Mouse (Mus musculus) retina, postnatal 7 days (tissue): ENCODE results near the gene Rgl3.

Experiments used
- DNase-seq: peaks from one replicate; pipeline ENCODE4 v3.0.0-alpha.2; 2012; ENCODE audit warnings: low read depth, low spot score

The Rgl3 gene

GRCm38 (mm10) chr9:21989230-21990110 is at the start of gene Rgl3:
Rgl3 (minus strand) TSS chr9:21989446.
- no peak for DNase-seq

- DNase-seq, result no peak
Observed at GRCm38 (mm10) chr9:22037826-22038225, 48.6 kb upstream of the Rgl3 start.

GRCm38 (mm10) chr9:22035300-22036044 is 46.2 kb upstream of the Rgl3 start:
- no peak for DNase-seq

- DNase-seq, result no peak
Observed at GRCm38 (mm10) chr9:22030386-22030785, 41.1 kb upstream of the Rgl3 start.

GRCm38 (mm10) chr9:22028467-22028866 is 39.2 kb upstream of the Rgl3 start:
- no peak for DNase-seq

- no peak for DNase-seq
Observed at GRCm38 (mm10) chr9:22024592-22024991, 35.3 kb upstream of the Rgl3 start.

GRCm38 (mm10) chr9:22017208-22017825 is 28.1 kb upstream of the Rgl3 start:
- no peak for DNase-seq

- DNase-seq, result no peak
Observed at GRCm38 (mm10) chr9:22016245-22016644, 27.0 kb upstream of the Rgl3 start.

- DNase-seq, result no peak
Observed at GRCm38 (mm10) chr9:22012731-22013130, 23.5 kb upstream of the Rgl3 start.

- no peak for DNase-seq
Observed at GRCm38 (mm10) chr9:22011055-22011454, 21.8 kb upstream of the Rgl3 start.

- DNase-seq, result no peak
Observed at GRCm38 (mm10) chr9:22004546-22004945, 15.3 kb upstream of the Rgl3 start.

- DNase-seq, result no peak
Observed at GRCm38 (mm10) chr9:22003163-22003554, 13.9 kb upstream of the Rgl3 start.

- peak; percentile 99 for DNase-seq
Observed at GRCm38 (mm10) chr9:22002194-22003162, 13.2 kb upstream of the Rgl3 start, which contains the start of the genes Ccdc151 and Prkcsh. Ccdc151 (minus strand) TSS chr9:22002634. Prkcsh (plus strand) TSS chr9:22002806.

GRCm38 (mm10) chr9:22001633-22002032 is 12.4 kb upstream of the Rgl3 start:
- DNase-seq, result no peak

- no peak for DNase-seq
Observed at GRCm38 (mm10) chr9:22000296-22000695, 11.1 kb upstream of the Rgl3 start.

GRCm38 (mm10) chr9:21996178-21996867 is 7.1 kb upstream of the Rgl3 start:
- DNase-seq, result no peak

- DNase-seq, result no peak
Observed at GRCm38 (mm10) chr9:21992227-21992626, 3.0 kb upstream of the Rgl3 start.

- no peak for DNase-seq
Observed at GRCm38 (mm10) chr9:21988421-21989101, 685 bp downstream of the Rgl3 start.

GRCm38 (mm10) chr9:21987592-21988342 is 1.5 kb downstream of the Rgl3 start:
- no peak for DNase-seq
